Mouse (Mus musculus): ENCODE data around the gene Ankrd33b. TPM values are rescaled to one million over a fixed set of nuclear protein-coding genes. Genes with fewer than 3 reads are reported as not detected.

Ankrd33b gene
- polyA plus RNA-seq, 1 experiment: 6.1 TPM

DNA sequence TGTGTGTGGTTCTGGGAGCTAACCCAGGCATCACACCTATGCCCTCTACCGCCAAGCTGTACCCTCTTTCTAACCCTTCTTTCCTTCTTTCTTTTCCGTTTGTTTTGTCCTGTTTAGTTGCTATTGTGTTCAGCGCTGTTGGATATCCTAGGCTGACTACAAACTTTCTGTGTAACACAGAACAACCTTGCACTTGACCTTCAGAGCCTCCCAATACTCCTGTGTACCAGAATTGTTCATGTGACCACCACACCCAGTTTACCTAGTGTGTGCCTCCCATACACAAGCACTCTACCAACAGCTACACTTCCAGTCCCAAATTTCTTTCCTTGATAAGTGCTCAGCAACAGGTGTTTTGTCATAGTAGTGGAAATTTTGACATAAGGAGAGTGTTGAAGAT, 11.9 kb upstream of the Ankrd33b start:
- TF ChIP-seq GATA1 (IDR thresholded peaks at IDR 0.05; ENCODE audit: borderline replicate concordance, low read length) (no peak), FLI1 (IDR thresholded peaks at IDR 0.05; ENCODE audit: low read length) (no peak)
- Histone ChIP-seq H3K4me3 (replicated peaks) (peak overlapping the region; percentile 16), H3K4me1 (peaks cover 42% of the 10 kb centered on the region), H3K36me3 (replicated peaks; ENCODE audit: low read length) (no peaks in the 10 kb centered on the region), H3K9me3 (peaks cover 8% of the 10 kb centered on the region), H3K27me3 (replicated peaks) (peaks cover 11% of the 10 kb centered on the region)

GRCm38 (mm10) chr15:31375212-31375611, 7.7 kb upstream of the Ankrd33b start:
- Histone ChIP-seq H3K36me3 (replicated peaks; ENCODE audit: low read length) (peaks cover 3% of the 10 kb centered on the region), H3K4me3 (replicated peaks) (no peak overlapping the region), H3K27me3 (replicated peaks) (peaks cover 13% of the 10 kb centered on the region), H3K9me3 (peaks cover 11% of the 10 kb centered on the region), H3K4me1 (peaks cover 25% of the 10 kb centered on the region)
- no peak for TF ChIP-seq GATA1 (IDR thresholded peaks at IDR 0.05; ENCODE audit: borderline replicate concordance, low read length)
- no peak for TF ChIP-seq FLI1 (IDR thresholded peaks at IDR 0.05; ENCODE audit: low read length)

DNA sequence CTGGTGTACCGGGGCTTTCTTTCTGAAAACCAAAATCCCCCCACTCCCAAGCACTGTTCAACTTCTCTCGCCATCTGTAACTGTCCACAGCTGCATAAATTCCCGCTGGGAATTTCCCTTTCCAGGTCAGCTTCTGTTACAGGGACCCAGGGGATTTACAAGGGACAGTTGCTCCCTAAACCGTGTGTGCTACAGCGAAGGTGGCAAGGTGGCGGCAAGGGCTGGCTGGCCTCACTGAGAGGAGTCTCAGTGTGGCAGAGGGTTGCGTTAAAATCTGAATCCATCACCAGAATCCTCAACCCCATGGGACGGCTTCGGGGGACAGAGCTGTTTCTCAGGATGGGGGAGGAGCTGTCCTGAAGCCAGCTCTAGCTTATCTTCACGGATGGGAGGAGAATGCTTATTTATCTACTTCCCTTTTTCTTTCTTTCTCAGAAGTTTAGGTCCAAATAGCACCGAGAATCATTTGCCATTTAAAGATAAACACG, 1.6 kb upstream of the Ankrd33b start:
- Histone ChIP-seq H3K27me3 (replicated peaks) (peaks cover 43% of the 10 kb centered on the region), H3K4me1 (peaks cover 56% of the 10 kb centered on the region), H3K36me3 (replicated peaks; ENCODE audit: low read length) (peaks cover 3% of the 10 kb centered on the region), H3K9me3 (peaks cover 4% of the 10 kb centered on the region; the same call in 1 of the 2 replicates), H3K4me3 (replicated peaks) (peak overlapping the region; percentile 87)
- TF ChIP-seq GATA1 (IDR thresholded peaks at IDR 0.05; ENCODE audit: borderline replicate concordance, low read length): no peak
- no peak for TF ChIP-seq FLI1 (IDR thresholded peaks at IDR 0.05; ENCODE audit: low read length)

GRCm38 (mm10) chr15:31368556-31368955, 1.0 kb upstream of the Ankrd33b start:
- peaks cover 4% of the 10 kb centered on the region; the same call in 1 of the 2 replicates for H3K9me3 ChIP-seq
- no peak for TF ChIP-seq FLI1 (IDR thresholded peaks at IDR 0.05; ENCODE audit: low read length)
- TF ChIP-seq GATA1 (IDR thresholded peaks at IDR 0.05; ENCODE audit: borderline replicate concordance, low read length): no peak
- H3K27me3 ChIP-seq (replicated peaks): peaks cover 42% of the 10 kb centered on the region
- peaks cover 7% of the 10 kb centered on the region for H3K36me3 ChIP-seq (replicated peaks; ENCODE audit: low read length)
- peak overlapping the region; percentile 47 for H3K4me3 ChIP-seq (replicated peaks)
- H3K4me1 ChIP-seq: peaks cover 62% of the 10 kb centered on the region

DNA sequence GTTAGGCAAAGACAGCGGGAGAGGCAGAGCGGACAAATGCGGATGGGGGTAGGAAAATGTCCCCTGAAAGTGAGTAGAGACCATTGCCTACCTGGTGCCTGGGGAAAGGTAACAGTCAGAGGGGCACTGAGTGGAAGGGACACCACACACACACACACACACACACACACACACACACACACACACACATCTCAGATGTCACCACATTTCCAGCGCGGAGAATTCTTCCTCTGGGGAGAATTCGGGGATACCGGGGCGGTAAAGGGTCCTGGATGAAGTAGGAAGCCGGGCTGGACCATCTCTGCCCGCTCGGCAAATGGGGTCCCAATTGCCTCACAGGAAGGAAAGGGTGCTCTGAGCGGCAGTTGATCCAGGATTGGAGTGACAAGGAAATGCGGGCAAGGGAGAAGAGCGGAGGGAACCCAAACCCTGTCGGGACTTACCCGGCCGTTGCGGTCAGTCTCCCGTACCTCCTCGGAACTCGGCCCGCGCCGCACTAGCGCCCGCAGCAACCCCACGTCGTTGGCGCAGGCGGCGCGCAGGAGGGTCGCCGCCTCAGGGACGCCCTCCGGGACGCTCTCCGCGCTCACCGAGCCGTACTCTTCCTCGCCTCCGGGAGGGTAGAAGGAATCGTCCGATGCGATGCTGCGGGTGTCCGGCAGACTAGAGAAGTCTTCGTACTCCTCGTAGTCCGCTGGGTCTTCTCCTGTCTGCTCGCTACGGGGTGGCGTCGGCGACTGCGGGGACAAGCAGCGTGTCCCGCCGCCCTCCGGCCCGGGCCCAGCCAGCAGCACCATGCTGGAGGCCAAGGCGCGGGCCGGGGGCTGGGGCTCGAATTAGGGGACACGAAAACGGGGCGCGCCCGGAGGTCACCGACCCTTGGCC, 688 bp downstream of the Ankrd33b start:
- Histone ChIP-seq H3K4me3 (replicated peaks) (peak overlapping the region; percentile 98), H3K4me1 (peaks cover 76% of the 10 kb centered on the region), H3K27me3 (replicated peaks) (peaks cover 40% of the 10 kb centered on the region), H3K9me3 (peaks cover 4% of the 10 kb centered on the region; the same call in 1 of the 2 replicates), H3K36me3 (replicated peaks; ENCODE audit: low read length) (peaks cover 24% of the 10 kb centered on the region)
- TF ChIP-seq FLI1 (IDR thresholded peaks at IDR 0.05; ENCODE audit: low read length) (no peak), GATA1 (IDR thresholded peaks at IDR 0.05; ENCODE audit: borderline replicate concordance, low read length) (no peak)

GRCm38 (mm10) chr15:31365720-31366591, 1.6 kb downstream of the Ankrd33b start:
- Histone ChIP-seq H3K27me3 (replicated peaks) (peaks cover 40% of the 10 kb centered on the region), H3K36me3 (replicated peaks; ENCODE audit: low read length) (peaks cover 30% of the 10 kb centered on the region), H3K4me1 (peaks cover 81% of the 10 kb centered on the region), H3K4me3 (replicated peaks) (peak overlapping the region; percentile 98), H3K9me3 (peaks cover 1% of the 10 kb centered on the region; the same call in 1 of the 2 replicates)
- TF ChIP-seq FLI1 (IDR thresholded peaks at IDR 0.05; ENCODE audit: low read length) (no peak), GATA1 (IDR thresholded peaks at IDR 0.05; ENCODE audit: borderline replicate concordance, low read length) (no peak)

- peaks cover 36% of the 10 kb centered on the region for H3K36me3 ChIP-seq (replicated peaks; ENCODE audit: low read length)
- peaks cover 81% of the 10 kb centered on the region for H3K4me1 ChIP-seq
- H3K9me3 ChIP-seq: no peaks in the 10 kb centered on the region
- peak overlapping the region; percentile 98 for H3K4me3 ChIP-seq (replicated peaks)
- TF ChIP-seq GATA1 (IDR thresholded peaks at IDR 0.05; ENCODE audit: borderline replicate concordance, low read length) (no peak), FLI1 (IDR thresholded peaks at IDR 0.05; ENCODE audit: low read length) (no peak)
- H3K27me3 ChIP-seq (replicated peaks): peaks cover 40% of the 10 kb centered on the region
Measured at GRCm38 (mm10) chr15:31365041-31365719, 2.3 kb downstream of the Ankrd33b start.

GRCm38 (mm10) chr15:31364396-31364795, 3.1 kb downstream of the Ankrd33b start:
- Histone ChIP-seq H3K9me3 (no peaks in the 10 kb centered on the region), H3K27me3 (replicated peaks) (peaks cover 40% of the 10 kb centered on the region), H3K4me1 (peaks cover 82% of the 10 kb centered on the region), H3K4me3 (replicated peaks) (peak overlapping the region; percentile 56), H3K36me3 (replicated peaks; ENCODE audit: low read length) (peaks cover 42% of the 10 kb centered on the region)
- TF ChIP-seq FLI1 (IDR thresholded peaks at IDR 0.05; ENCODE audit: low read length) (no peak), GATA1 (IDR thresholded peaks at IDR 0.05; ENCODE audit: borderline replicate concordance, low read length) (no peak)

GRCm38 (mm10) chr15:31363981-31364361, 3.6 kb downstream of the Ankrd33b start:
- H3K4me3 ChIP-seq (replicated peaks): peak overlapping the region; percentile 16
- H3K27me3 ChIP-seq (replicated peaks): peaks cover 38% of the 10 kb centered on the region
- H3K4me1 ChIP-seq: peaks cover 81% of the 10 kb centered on the region
- no peaks in the 10 kb centered on the region for H3K9me3 ChIP-seq
- peaks cover 46% of the 10 kb centered on the region for H3K36me3 ChIP-seq (replicated peaks; ENCODE audit: low read length)
- no peak for TF ChIP-seq FLI1 (IDR thresholded peaks at IDR 0.05; ENCODE audit: low read length)
- no peak for TF ChIP-seq GATA1 (IDR thresholded peaks at IDR 0.05; ENCODE audit: borderline replicate concordance, low read length)
